Mouse (Mus musculus): ENCODE data around the gene E330017A01Rik.

GRCm38 (mm10) chr16:58649979-58650378, 11.4 kb upstream of the E330017A01Rik start:
- TF ChIP-seq POLR2A (IDR thresholded peaks at IDR 0.05; ENCODE audit: extremely low read depth, insufficient read depth, low read length) (no peak), CTCF (IDR thresholded peaks at IDR 0.05; ENCODE audit: extremely low read depth, insufficient read depth, low read length) (no peak)

Data from cortical plate, adult 2 months (tissue).